Mouse (Mus musculus): Measurements from ENCODE around the gene Rpa3. TPM values are rescaled to one million over a fixed set of nuclear protein-coding genes. Genes with fewer than 3 reads are reported as not detected.

Gene Rpa3
- polyA plus RNA-seq (2015; fragmentation: Nextera tagmentation; extraction: Ambion mirVana): 119 and 126 TPM in 2 replicates

GRCm38 (mm10) chr6:8259004-8259666, at the start of gene Rpa3, which contains the start of the genes Umad1 and Gm45062:
TSS of gene Rpa3 (minus strand) at chr6:8259173.
TSS of gene Umad1 (plus strand) at chr6:8259288.
TSS of gene Gm45062 (plus strand) at chr6:8259450.
- Histone ChIP-seq H3K4me2 (ENCODE audit: low read depth, low read length) (peak within 1 kb of the TSS; percentile 88), H3K9me3 (ENCODE audit: control insufficient read depth, low read length) (no peaks in the 10 kb centered on the region), H3K36me3 (ENCODE audit: control insufficient read depth, insufficient read depth, low read length) (no peaks in the 10 kb centered on the region), H3K4me1 (ENCODE audit: control insufficient read depth, insufficient read depth, low read length) (0 out of 2 replicates have a peak, but pooled peaks cover 3% of the 10 kb centered on the region), H3K9ac (ENCODE audit: low read depth, low read length) (peak within 1 kb of the TSS; percentile 86), H3K27me3 (replicated peaks; ENCODE audit: control insufficient read depth, insufficient read depth, low read length) (no peaks in the 10 kb centered on the region), H3K4me3 (ENCODE audit: low read length) (peak within 1 kb of the TSS; percentile 78), H3K27ac (ENCODE audit: low read length) (peak within 1 kb of the TSS; percentile 70)
- under 1% methylated on average over 64 of the region's 64 CpGs for WGBS
- peak; percentile 100 for ATAC-seq

- H3K4me3 ChIP-seq (ENCODE audit: low read length): no peak overlapping the region
- no peak overlapping the region for H3K27ac ChIP-seq (ENCODE audit: low read length)
- no peaks in the 10 kb centered on the region for H3K27me3 ChIP-seq (replicated peaks; ENCODE audit: control insufficient read depth, insufficient read depth, low read length)
- no peak overlapping the region for H3K9ac ChIP-seq (ENCODE audit: low read depth, low read length)
- H3K9me3 ChIP-seq (ENCODE audit: control insufficient read depth, low read length): no peaks in the 10 kb centered on the region
- WGBS: 66% methylated on average over 6 of the region's 6 CpGs
- no peak overlapping the region for H3K4me2 ChIP-seq (ENCODE audit: low read depth, low read length)
- no peaks in the 10 kb centered on the region for H3K36me3 ChIP-seq (ENCODE audit: control insufficient read depth, insufficient read depth, low read length)
- no peaks in the 10 kb centered on the region for H3K4me1 ChIP-seq (ENCODE audit: control insufficient read depth, insufficient read depth, low read length)
- ATAC-seq: no peak
Measured at GRCm38 (mm10) chr6:8307878-8308775, 49.2 kb upstream of the Rpa3 start.

- Histone ChIP-seq H3K27me3 (replicated peaks; ENCODE audit: control insufficient read depth, insufficient read depth, low read length) (no peaks in the 10 kb centered on the region), H3K9me3 (ENCODE audit: control insufficient read depth, low read length) (no peaks in the 10 kb centered on the region), H3K9ac (ENCODE audit: low read depth, low read length) (no peak overlapping the region), H3K36me3 (ENCODE audit: control insufficient read depth, insufficient read depth, low read length) (no peaks in the 10 kb centered on the region), H3K4me1 (ENCODE audit: control insufficient read depth, insufficient read depth, low read length) (no peaks in the 10 kb centered on the region), H3K4me2 (ENCODE audit: low read depth, low read length) (no peak overlapping the region), H3K27ac (ENCODE audit: low read length) (no peak overlapping the region), H3K4me3 (ENCODE audit: low read length) (no peak overlapping the region)
- 84% methylated on average over 6 of the region's 6 CpGs for WGBS
- ATAC-seq: no peak
Measured at GRCm38 (mm10) chr6:8299066-8299863, 40.3 kb upstream of the Rpa3 start.

GRCm38 (mm10) chr6:8294048-8294784, 35.2 kb upstream of the Rpa3 start:
- H3K9me3 ChIP-seq (ENCODE audit: control insufficient read depth, low read length): no peaks in the 10 kb centered on the region
- no peak overlapping the region for H3K9ac ChIP-seq (ENCODE audit: low read depth, low read length)
- H3K4me2 ChIP-seq (ENCODE audit: low read depth, low read length): no peak overlapping the region
- ATAC-seq: no peak
- H3K36me3 ChIP-seq (ENCODE audit: control insufficient read depth, insufficient read depth, low read length): no peaks in the 10 kb centered on the region
- no peaks in the 10 kb centered on the region for H3K4me1 ChIP-seq (ENCODE audit: control insufficient read depth, insufficient read depth, low read length)
- WGBS: 81% methylated on average over 4 of the region's 4 CpGs
- H3K27me3 ChIP-seq (replicated peaks; ENCODE audit: control insufficient read depth, insufficient read depth, low read length): no peaks in the 10 kb centered on the region
- H3K4me3 ChIP-seq (ENCODE audit: low read length): no peak overlapping the region
- no peak overlapping the region for H3K27ac ChIP-seq (ENCODE audit: low read length)

DNA sequence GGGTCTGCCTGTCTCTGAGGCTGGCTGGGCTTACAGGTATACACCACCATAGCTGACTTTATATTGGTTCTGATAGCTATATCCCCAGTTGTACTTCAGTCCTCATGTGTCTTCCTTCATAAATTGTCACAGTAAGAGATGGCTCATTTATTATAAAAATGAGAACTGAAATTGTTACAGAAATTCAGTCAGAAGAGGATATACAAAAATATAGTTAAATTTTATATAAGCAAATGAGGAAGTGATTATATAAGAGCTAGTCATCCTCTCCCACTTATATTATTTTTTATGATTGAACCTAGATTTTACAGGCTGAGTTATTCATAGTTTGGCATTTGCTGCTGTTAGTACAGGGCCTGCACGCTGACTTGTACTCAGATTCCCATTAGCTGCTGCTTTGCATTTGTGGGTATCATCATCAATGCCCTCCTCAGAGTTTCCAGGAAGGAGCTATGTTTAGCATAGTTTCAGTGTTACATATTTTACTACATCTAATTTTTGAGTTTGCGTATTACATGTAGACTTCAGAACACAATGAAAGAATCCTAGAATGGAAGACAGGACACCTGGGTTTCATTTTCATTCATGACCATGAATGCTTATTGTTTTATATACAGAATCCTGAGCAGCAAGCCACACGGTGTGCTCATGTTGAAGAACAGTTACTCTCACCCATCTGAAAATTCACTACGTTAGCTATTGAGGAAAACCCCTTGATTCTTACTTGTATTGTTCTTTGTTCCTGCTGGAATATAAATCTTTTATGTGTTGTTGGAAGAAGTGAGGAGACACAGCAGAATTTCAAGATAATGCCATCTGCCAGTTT, 30.0 kb upstream of the Rpa3 start:
- Histone ChIP-seq H3K27me3 (replicated peaks; ENCODE audit: control insufficient read depth, insufficient read depth, low read length) (no peaks in the 10 kb centered on the region), H3K4me1 (ENCODE audit: control insufficient read depth, insufficient read depth, low read length) (no peaks in the 10 kb centered on the region), H3K9ac (ENCODE audit: low read depth, low read length) (no peak overlapping the region), H3K36me3 (ENCODE audit: control insufficient read depth, insufficient read depth, low read length) (no peaks in the 10 kb centered on the region), H3K9me3 (ENCODE audit: control insufficient read depth, low read length) (no peaks in the 10 kb centered on the region), H3K4me2 (ENCODE audit: low read depth, low read length) (no peak overlapping the region), H3K27ac (ENCODE audit: low read length) (no peak overlapping the region), H3K4me3 (ENCODE audit: low read length) (no peak overlapping the region)
- 86% methylated on average over 4 of the region's 4 CpGs for WGBS
- ATAC-seq: no peak

GRCm38 (mm10) chr6:8286146-8286545, 27.2 kb upstream of the Rpa3 start:
- Histone ChIP-seq H3K9ac (ENCODE audit: low read depth, low read length) (no peak overlapping the region), H3K27ac (ENCODE audit: low read length) (no peak overlapping the region), H3K4me2 (ENCODE audit: low read depth, low read length) (no peak overlapping the region), H3K4me3 (ENCODE audit: low read length) (no peak overlapping the region), H3K9me3 (ENCODE audit: control insufficient read depth, low read length) (no peaks in the 10 kb centered on the region), H3K27me3 (replicated peaks; ENCODE audit: control insufficient read depth, insufficient read depth, low read length) (no peaks in the 10 kb centered on the region), H3K36me3 (ENCODE audit: control insufficient read depth, insufficient read depth, low read length) (no peaks in the 10 kb centered on the region), H3K4me1 (ENCODE audit: control insufficient read depth, insufficient read depth, low read length) (no peaks in the 10 kb centered on the region)
- ATAC-seq: no peak
- 89% methylated on average over 3 of the region's 3 CpGs for WGBS

- Histone ChIP-seq H3K9ac (ENCODE audit: low read depth, low read length) (no peak overlapping the region), H3K4me2 (ENCODE audit: low read depth, low read length) (no peak overlapping the region), H3K4me3 (ENCODE audit: low read length) (no peak overlapping the region), H3K9me3 (ENCODE audit: control insufficient read depth, low read length) (no peaks in the 10 kb centered on the region), H3K36me3 (ENCODE audit: control insufficient read depth, insufficient read depth, low read length) (no peaks in the 10 kb centered on the region), H3K27ac (ENCODE audit: low read length) (no peak overlapping the region), H3K27me3 (replicated peaks; ENCODE audit: control insufficient read depth, insufficient read depth, low read length) (no peaks in the 10 kb centered on the region), H3K4me1 (ENCODE audit: control insufficient read depth, insufficient read depth, low read length) (no peaks in the 10 kb centered on the region)
- 68% methylated on average over 3 of the region's 3 CpGs for WGBS
- ATAC-seq: no peak
Measured at GRCm38 (mm10) chr6:8285401-8285960, 26.5 kb upstream of the Rpa3 start.

DNA sequence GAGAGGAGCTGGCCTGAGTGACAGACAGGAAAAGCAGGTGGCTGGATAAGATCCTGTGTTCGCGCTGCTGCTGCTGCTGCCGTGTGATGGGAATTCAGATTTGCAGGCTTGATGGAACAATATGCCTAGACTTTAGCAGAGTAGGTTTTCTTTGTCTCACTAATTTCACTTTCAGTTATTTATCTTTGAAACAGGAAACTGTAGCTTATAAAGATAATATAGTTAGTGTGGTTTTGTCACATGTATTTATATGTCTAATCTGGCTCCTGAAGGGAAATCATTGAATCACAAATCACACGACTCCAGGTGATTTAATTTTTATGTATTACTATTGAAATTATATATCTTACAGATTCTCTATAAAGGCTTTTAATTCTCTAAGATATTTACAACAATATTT, 24.3 kb upstream of the Rpa3 start:
- Histone ChIP-seq H3K9me3 (ENCODE audit: control insufficient read depth, low read length) (no peaks in the 10 kb centered on the region), H3K36me3 (ENCODE audit: control insufficient read depth, insufficient read depth, low read length) (no peaks in the 10 kb centered on the region), H3K4me3 (ENCODE audit: low read length) (no peak overlapping the region), H3K27ac (ENCODE audit: low read length) (no peak overlapping the region), H3K9ac (ENCODE audit: low read depth, low read length) (no peak overlapping the region), H3K4me1 (ENCODE audit: control insufficient read depth, insufficient read depth, low read length) (no peaks in the 10 kb centered on the region), H3K4me2 (ENCODE audit: low read depth, low read length) (no peak overlapping the region), H3K27me3 (replicated peaks; ENCODE audit: control insufficient read depth, insufficient read depth, low read length) (no peaks in the 10 kb centered on the region)
- no peak for ATAC-seq
- 89% methylated on average over 4 of the region's 4 CpGs for WGBS

Measured in intestine, embryonic 16.5 days (tissue).